Mouse (Mus musculus) layer of hippocampus, postnatal 10 days (tissue): Measurements from ENCODE around the gene Ddx19b. TPM values are rescaled to one million over a fixed set of nuclear protein-coding genes. Genes with fewer than 3 reads are reported as not detected.
"Not testable (repeated sequence)": the region's sequence is repeated elsewhere in the genome, so short reads cannot be mapped to it uniquely, and the experiment has no call there.

Source experiments
- DNase-seq, 2 experiments: peaks; one replicate each; pipeline ENCODE4 v3.0.0; 2021; ENCODE audit warnings: low spot score in 2 of 2
- microRNA-seq, 2 experiments: library from miRNA; unstranded; fragments of <30 nt; microRNA quantifications; one replicate each; pipeline ENCODE4 v1.2.0; 2021
- total RNA-seq, 2 experiments: library from RNA; stranded (reverse); gene quantifications; 2 replicates each; pipeline ENCODE4 v1.2.3; 2021

Ddx19b gene
- total RNA-seq, 2 experiments from 2014 or later, result 23.0 to 25.3 TPM

GRCm38 (mm10) chr8:110966586-110966985 is 65.0 kb downstream of the Ddx19b start:
- no peak for DNase-seq

- DNase-seq, result peak; percentile 33 to 43
Observed at GRCm38 (mm10) chr8:110965594-110965993, 66.0 kb downstream of the Ddx19b start.

GRCm38 (mm10) chr8:110964666-110965065 is 66.9 kb downstream of the Ddx19b start:
- no peak for DNase-seq

DNA sequence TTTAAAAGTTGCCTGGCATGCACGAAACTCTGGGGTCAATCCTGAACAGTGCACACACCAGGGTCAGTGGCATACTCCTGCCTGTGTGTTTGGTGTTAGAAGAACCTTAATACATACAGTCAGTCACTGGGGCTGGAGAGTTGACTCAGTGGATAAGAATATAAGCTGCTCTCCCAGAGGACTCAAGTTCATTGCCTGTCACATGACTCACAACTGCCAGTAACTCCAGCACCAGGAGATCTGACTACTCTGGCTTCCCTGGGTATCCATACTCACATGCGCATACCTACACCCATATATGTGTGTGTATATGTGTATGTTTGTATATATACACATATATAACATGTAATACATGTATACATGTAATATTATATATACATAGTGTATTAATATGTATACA is 68.5 kb downstream of the Ddx19b start:
- DNase-seq, result no peak

GRCm38 (mm10) chr8:110959906-110960305 is 71.6 kb downstream of the Ddx19b start:
- DNase-seq, result no peak

GRCm38 (mm10) chr8:110959071-110959780 is 72.3 kb downstream of the Ddx19b start:
- DNase-seq, result no peak

DNA sequence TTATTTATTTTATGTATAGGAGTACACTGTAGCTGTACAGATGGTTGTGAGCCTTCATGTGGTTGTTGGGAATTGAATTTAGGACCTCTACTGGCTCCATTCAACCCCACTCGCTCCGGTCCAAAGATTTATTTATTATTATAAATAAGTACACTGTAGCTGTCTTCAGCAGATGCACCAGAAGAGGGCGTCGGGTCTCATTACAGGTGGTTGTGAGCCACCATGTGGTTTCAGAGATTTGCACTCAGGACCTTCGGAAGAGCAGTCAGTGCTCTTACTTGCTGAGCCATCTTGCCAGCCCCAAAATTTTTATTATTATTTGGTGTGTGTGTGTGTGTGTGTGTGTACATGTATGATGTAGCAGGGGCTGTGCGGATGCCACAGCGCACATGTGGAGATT is 73.0 kb downstream of the Ddx19b start:
- DNase-seq, result not testable (repeated sequence)

GRCm38 (mm10) chr8:110958135-110958534 is 73.4 kb downstream of the Ddx19b start:
- no peak for DNase-seq

GRCm38 (mm10) chr8:110957471-110957870 is 74.1 kb downstream of the Ddx19b start:
- no peak for DNase-seq

DNA sequence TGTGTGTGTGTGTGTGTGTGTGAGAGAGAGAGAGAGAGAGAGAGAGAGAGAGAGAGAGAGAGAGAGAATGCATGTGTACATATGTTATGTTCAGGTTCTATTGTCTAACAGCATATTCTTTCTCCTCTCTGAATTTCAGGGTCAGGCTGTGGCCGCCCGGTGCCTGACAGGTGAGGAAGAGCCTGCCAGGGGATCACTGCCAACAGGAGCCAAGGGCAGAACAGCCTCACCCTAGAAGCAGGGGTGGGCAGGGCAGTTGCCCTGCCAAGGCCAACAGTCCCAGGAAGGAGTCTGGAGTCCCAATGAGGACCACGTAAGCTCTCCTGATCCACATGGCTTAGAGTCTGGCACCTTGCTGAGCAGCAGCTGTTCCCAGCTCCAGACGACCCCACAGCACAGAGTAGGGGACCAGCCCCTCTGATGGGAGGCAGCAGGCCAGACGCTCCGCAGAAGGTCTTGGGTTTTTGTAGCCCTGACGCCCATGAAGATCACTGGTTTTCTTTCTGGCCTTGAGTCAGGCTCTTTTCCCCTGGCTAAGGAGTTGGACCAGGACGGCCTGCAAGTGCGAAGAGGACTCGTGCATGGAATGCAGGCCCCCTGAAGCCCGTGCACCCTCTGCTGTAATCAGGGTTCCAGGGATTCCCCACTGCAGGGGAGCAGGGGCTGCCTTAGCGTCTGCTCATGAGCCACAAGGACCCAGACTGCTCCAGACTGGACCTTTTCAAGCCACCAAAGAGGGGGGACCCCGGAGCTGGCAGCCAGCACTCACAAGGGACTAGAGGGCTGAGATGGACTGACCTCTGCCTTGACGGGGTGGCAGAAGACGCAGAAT is 74.7 kb downstream of the Ddx19b start:
- DNase-seq, result no peak

DNA sequence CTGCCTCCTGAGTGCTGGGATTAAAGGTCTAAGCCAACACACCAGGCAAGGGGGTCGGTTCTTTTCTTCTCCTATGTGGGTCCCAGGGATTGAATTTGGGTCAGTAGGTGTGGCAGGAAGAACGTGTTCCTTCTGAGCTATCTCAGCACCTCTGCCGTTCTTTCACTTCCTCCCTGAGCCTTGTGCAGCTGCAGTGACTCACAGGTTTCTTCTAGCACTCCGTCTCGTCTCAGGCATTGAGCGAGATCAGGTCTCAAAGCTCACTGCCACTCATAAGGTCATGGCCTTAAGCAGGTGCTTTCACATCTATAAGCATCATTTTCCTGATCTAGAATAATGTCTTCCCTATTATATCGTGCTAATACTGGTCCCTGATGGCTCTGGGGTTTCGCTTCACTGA is 76.8 kb downstream of the Ddx19b start:
- no peak for DNase-seq

Small RNA genes within 50 kb of the gene (microRNA-seq; reads per million reads assigned to microRNA genes)
- 0 reads per million in 2 experiments for gene Gm24103
- gene Mir3473d, result 0 to 0.22 reads per million in 2 experiments

Other genes starting within 250 kb of the Ddx19b start
- gene Il34, start 225.8 kb downstream of the Ddx19b start, total RNA-seq, result 10 to 100 TPM; 50.9 to 52.8 TPM
- gene Cog4, start 185.2 kb downstream of the Ddx19b start, total RNA-seq, result 10 to 100 TPM; 49.4 to 52.1 TPM
- gene Sf3b3, start 185.0 kb downstream of the Ddx19b start, total RNA-seq, result 10 to 100 TPM; 59.8 to 63.9 TPM
- 10 to 100 TPM; 15.2 to 16.4 TPM for gene Fuk, start 129.3 kb downstream of the Ddx19b start, total RNA-seq
- 10 to 100 TPM; 84.2 to 88.2 TPM for gene St3gal2, start 111.8 kb downstream of the Ddx19b start, total RNA-seq
- gene Ddx19a, start 34.0 kb downstream of the Ddx19b start, total RNA-seq, result 10 to 100 TPM; 36.8 to 41.6 TPM
- gene Aars, start 1.4 kb upstream of the Ddx19b start, total RNA-seq, result 100 to 1,000 TPM in 1 of 2 experiments, 10 to 100 TPM in 1; 93.0 to 100 TPM
- gene Exosc6, start 24.6 kb upstream of the Ddx19b start, total RNA-seq, result not detected
- gene Clec18a, start 60.7 kb upstream of the Ddx19b start, total RNA-seq, result 1 to 10 TPM in 1 of 2 experiments, under 1 TPM in 1; 0.59 to 1.1 TPM
- gene Pdpr, start 62.9 kb upstream of the Ddx19b start, total RNA-seq, result 10 to 100 TPM; 30.9 to 34.7 TPM
- 100 to 1,000 TPM; 118 to 119 TPM for gene Glg1, start 227.5 kb upstream of the Ddx19b start, total RNA-seq